Mouse (Mus musculus): ENCODE data around the gene Nyap2. TPM values are rescaled to one million over a fixed set of nuclear protein-coding genes. Genes with fewer than 3 reads are reported as not detected.
A peak's percentile ranks its signal among the peaks of the same experiment; 100 is the strongest.

Gene Nyap2
- total and polyA plus RNA-seq, 3 experiments, result not detected

- Histone ChIP-seq H3K9me3 (replicated peaks; ENCODE audit: low read length) (no peaks in the 10 kb centered on the region), H3K27ac (ENCODE audit: insufficient read depth, low read depth) (no peak overlapping the region), H3K4me2 (ENCODE audit: insufficient read depth, low read depth, poor library complexity, severe bottlenecking) (no peak overlapping the region), H3K79me2 (replicated peaks; ENCODE audit: control insufficient read depth, extremely low read depth, insufficient read depth, poor library complexity, severe bottlenecking) (no peaks in the 10 kb centered on the region), H3K27me3 (replicated peaks) (no peaks in the 10 kb centered on the region), H3K4me1 (ENCODE audit: control insufficient read depth in 1 of 2, insufficient read depth in 2 of 2) (peaks cover 0 to 6% of the 10 kb centered on the region in 2 experiments; a peak in 1 of 4 replicates), H3K9ac (ENCODE audit: insufficient read depth, low read depth) (no peak overlapping the region), H3K4me3 (replicated peaks in 1 of 3; ENCODE audit: low read depth in 2 of 3, low read length in 2 of 3, poor library complexity in 1 of 3) (no peak overlapping the region), H3K36me3 (replicated peaks in 1 of 2; ENCODE audit: control insufficient read depth in 1 of 2, insufficient read depth in 1 of 2, low read length in 1 of 2) (no peaks in the 10 kb centered on the region)
- dilution Hi-C loops (cut with MboI; ENCODE audit: extremely low pct_ligation_motif_present, extremely low pct_unique_long_range_greater_than_20kb, low sequenced_read_pairs) (no loop called here), in situ Hi-C loops (cut with MboI; ENCODE audit: low pct_ligation_motif_present, low pct_unique_long_range_greater_than_20kb, low sequenced_read_pairs) (no loop called here)
- TF ChIP-seq USF2 (conservative IDR thresholded peaks at IDR 0.05; ENCODE audit: low read depth, low read length) (no peak), RAD21 (IDR thresholded peaks at IDR 0.05; ENCODE audit: low read depth, low read length) (no peak)
- no peak for DNase-seq (ENCODE audit: extremely low read depth)
Measured at GRCm38 (mm10) chr1:81058340-81058739, 18.4 kb upstream of the Nyap2 start.

- no peaks in the 10 kb centered on the region for H3K27me3 ChIP-seq (replicated peaks)
- DNase-seq (ENCODE audit: extremely low read depth), result peak; percentile 12
- TF ChIP-seq MAFK (IDR thresholded peaks at IDR 0.05; ENCODE audit: insufficient replicate concordance, low read length) (no peak), MEF2A (IDR thresholded peaks at IDR 0.05; ENCODE audit: borderline replicate concordance, low read depth, low read length) (0 out of 2 replicates have a peak, but pooled peaks have one; percentile 27)
- H3K4me2 ChIP-seq (ENCODE audit: insufficient read depth, low read depth, poor library complexity, severe bottlenecking), result no peak overlapping the region
- H3K9me3 ChIP-seq (replicated peaks; ENCODE audit: low read length), result no peaks in the 10 kb centered on the region
- in situ Hi-C loops (cut with MboI; ENCODE audit: low pct_ligation_motif_present, low pct_unique_long_range_greater_than_20kb, low sequenced_read_pairs) (no loop called here), dilution Hi-C loops (cut with MboI; ENCODE audit: extremely low pct_ligation_motif_present, extremely low pct_unique_long_range_greater_than_20kb, low sequenced_read_pairs) (no loop called here)
- no peak overlapping the region for H3K9ac ChIP-seq (ENCODE audit: insufficient read depth, low read depth)
- no peaks in the 10 kb centered on the region for H3K36me3 ChIP-seq (replicated peaks in 1 of 2; ENCODE audit: control insufficient read depth in 1 of 2, insufficient read depth in 1 of 2, low read length in 1 of 2)
- H3K4me1 ChIP-seq (ENCODE audit: control insufficient read depth in 1 of 2, insufficient read depth in 2 of 2), result peaks cover 0 to 6% of the 10 kb centered on the region in 2 experiments; a peak in 1 of 4 replicates
- H3K79me2 ChIP-seq (replicated peaks; ENCODE audit: control insufficient read depth, extremely low read depth, insufficient read depth, poor library complexity, severe bottlenecking), result no peaks in the 10 kb centered on the region
- H3K4me3 ChIP-seq (replicated peaks in 1 of 3; ENCODE audit: low read depth in 2 of 3, low read length in 2 of 3, poor library complexity in 1 of 3), result no peak overlapping the region
- no peak overlapping the region for H3K27ac ChIP-seq (ENCODE audit: insufficient read depth, low read depth)
Measured at GRCm38 (mm10) chr1:81058835-81059234, 17.9 kb upstream of the Nyap2 start.

- Histone ChIP-seq H3K4me1 (ENCODE audit: control insufficient read depth in 1 of 2, insufficient read depth in 2 of 2) (peaks cover 0 to 6% of the 10 kb centered on the region in 2 experiments; a peak in 1 of 4 replicates), H3K9ac (ENCODE audit: insufficient read depth, low read depth) (no peak overlapping the region), H3K79me2 (replicated peaks; ENCODE audit: control insufficient read depth, extremely low read depth, insufficient read depth, poor library complexity, severe bottlenecking) (no peaks in the 10 kb centered on the region), H3K27me3 (replicated peaks) (no peaks in the 10 kb centered on the region), H3K27ac (ENCODE audit: insufficient read depth, low read depth) (no peak overlapping the region), H3K4me2 (ENCODE audit: insufficient read depth, low read depth, poor library complexity, severe bottlenecking) (no peak overlapping the region), H3K36me3 (replicated peaks in 1 of 2; ENCODE audit: control insufficient read depth in 1 of 2, insufficient read depth in 1 of 2, low read length in 1 of 2) (no peaks in the 10 kb centered on the region), H3K9me3 (replicated peaks; ENCODE audit: low read length) (no peaks in the 10 kb centered on the region), H3K4me3 (replicated peaks in 1 of 3; ENCODE audit: low read depth in 2 of 3, low read length in 2 of 3, poor library complexity in 1 of 3) (no peak overlapping the region)
- in situ Hi-C loops (cut with MboI; ENCODE audit: low pct_ligation_motif_present, low pct_unique_long_range_greater_than_20kb, low sequenced_read_pairs), result no loop called here
- dilution Hi-C loops (cut with MboI; ENCODE audit: extremely low pct_ligation_motif_present, extremely low pct_unique_long_range_greater_than_20kb, low sequenced_read_pairs), result no loop called here
- TF ChIP-seq TBP (conservative IDR thresholded peaks at IDR 0.05; ENCODE audit: low read depth, low read length) (no peak), ETS1 (conservative IDR thresholded peaks at IDR 0.05; ENCODE audit: low read depth, low read length) (no peak), UBTF (IDR thresholded peaks at IDR 0.05; ENCODE audit: low read depth, low read length) (no peak), EP300 (IDR thresholded peaks at IDR 0.05; ENCODE audit: low read length) (no peak), MAX (IDR thresholded peaks at IDR 0.05; ENCODE audit: low read length) (no peak), JUND (conservative IDR thresholded peaks at IDR 0.05; ENCODE audit: low read depth, low read length) (no peak), ZNF384 (IDR thresholded peaks at IDR 0.05; ENCODE audit: low read depth, low read length) (no peak), GABPA (IDR thresholded peaks at IDR 0.05; ENCODE audit: insufficient replicate concordance, low read depth, low read length) (no peak), NELFE (IDR thresholded peaks at IDR 0.05; ENCODE audit: low read depth, low read length) (no peak)
- DNase-seq (ENCODE audit: extremely low read depth), result no peak
Measured at GRCm38 (mm10) chr1:81062811-81063210, 13.9 kb upstream of the Nyap2 start.
